Mouse (Mus musculus) testis, adult 2 months (tissue): ENCODE data around the gene Tex12.

Experiments
- CTCF ChIP-seq: fragments of 200-500 bp; IDR thresholded peaks from 2 replicates; pipeline ENCODE4 v1.5.1; 2012; ENCODE audit warnings: low read depth, mild to moderate bottlenecking, inconsistent platforms, low read length, moderate library complexity; ENCODE audit not compliant: control insufficient read depth, insufficient read depth, insufficient replicate concordance
- POLR2A ChIP-seq: fragments of 200-500 bp; IDR thresholded peaks from 2 replicates; pipeline ENCODE4 v1.6.1; 2012; ENCODE audit warnings: low read depth, mild to moderate bottlenecking, inconsistent platforms, low read length, moderate library complexity; ENCODE audit not compliant: control insufficient read depth

- TF ChIP-seq CTCF, result no peak
- TF ChIP-seq POLR2A, result no peak
Observed at GRCm38 (mm10) chr9:50537295-50537694, 23.8 kb downstream of the Tex12 start.
